Comparison of ENCODE assay signal across 10 mouse cellular contexts in genomic region chr1:54830223-54830622, GRCm38 (mm10).
A peak's percentile ranks its signal among the peaks of the same experiment; 100 is the strongest.
DNase-seq lines count a peak whose midpoint lies in the region; ATAC-seq and TF ChIP-seq lines count a peak whose summit lies in the region.
"Had no signal": no experiment of that assay in that cellular context is flagged by ENCODE, and none has a peak within 500 bp of the region (broad histone marks: within the 10 kb centered on the region; RNA-seq: fewer than 3 reads in every experiment).

No protein-coding gene starts in this region.

- no peak overlapping the region for H3K27ac ChIP-seq in liver, embryonic 13.5 days
- H3K27ac ChIP-seq in liver, embryonic 12.5 days = no peak overlapping the region
- H3K27ac ChIP-seq in kidney, postnatal 0 days = no peak overlapping the region
- no peak overlapping the region for H3K27ac ChIP-seq in intestine, embryonic 16.5 days (ENCODE audit: low read length)
- H3K27ac ChIP-seq in midbrain, embryonic 16.5 days (ENCODE audit: low read length) = no peak overlapping the region

- H3K9me3 ChIP-seq in liver, embryonic 13.5 days (replicated peaks) = no peaks in the 10 kb centered on the region
- no peaks in the 10 kb centered on the region for H3K9me3 ChIP-seq in liver, embryonic 12.5 days (replicated peaks)
- no peaks in the 10 kb centered on the region for H3K9me3 ChIP-seq in kidney, postnatal 0 days (replicated peaks; ENCODE audit: low read length)
- H3K9me3 ChIP-seq in intestine, embryonic 16.5 days (ENCODE audit: control insufficient read depth, low read length) = no peaks in the 10 kb centered on the region
- H3K9me3 ChIP-seq in midbrain, embryonic 16.5 days (replicated peaks; ENCODE audit: control insufficient read depth, low read length, poor library complexity, severe bottlenecking) = no peaks in the 10 kb centered on the region
- H3K9me3 ChIP-seq: G1E had no signal

- H3K4me1 ChIP-seq in liver, embryonic 13.5 days (replicated peaks) = peaks cover 29% of the 10 kb centered on the region
- peaks cover 9% of the 10 kb centered on the region; the same call in 1 of the 2 replicates for H3K4me1 ChIP-seq in liver, embryonic 12.5 days
- H3K4me1 ChIP-seq in kidney, postnatal 0 days (replicated peaks; ENCODE audit: insufficient read depth, low read length) = peaks cover 9% of the 10 kb centered on the region
- H3K4me1 ChIP-seq in intestine, embryonic 16.5 days (ENCODE audit: control insufficient read depth, insufficient read depth, low read length) = 0 out of 2 replicates have a peak, but pooled peaks cover 5% of the 10 kb centered on the region
- no peaks in the 10 kb centered on the region for H3K4me1 ChIP-seq in midbrain, embryonic 16.5 days (ENCODE audit: control insufficient read depth, insufficient read depth, low read length)

- no peaks in the 10 kb centered on the region for H3K27me3 ChIP-seq in liver, embryonic 13.5 days
- no peaks in the 10 kb centered on the region for H3K27me3 ChIP-seq in liver, embryonic 12.5 days (replicated peaks)
- H3K27me3 ChIP-seq in kidney, postnatal 0 days (ENCODE audit: insufficient read depth, low read length) = no peaks in the 10 kb centered on the region
- no peaks in the 10 kb centered on the region for H3K27me3 ChIP-seq in intestine, embryonic 16.5 days (replicated peaks; ENCODE audit: control insufficient read depth, insufficient read depth, low read length)
- H3K27me3 ChIP-seq in midbrain, embryonic 16.5 days (ENCODE audit: control insufficient read depth, insufficient read depth, low read depth, low read length) = no peaks in the 10 kb centered on the region

- H3K36me3 ChIP-seq in liver, embryonic 13.5 days = no peaks in the 10 kb centered on the region
- H3K36me3 ChIP-seq in liver, embryonic 12.5 days = no peaks in the 10 kb centered on the region
- H3K36me3 ChIP-seq in kidney, postnatal 0 days (ENCODE audit: insufficient read depth, low read length) = no peaks in the 10 kb centered on the region
- H3K36me3 ChIP-seq in intestine, embryonic 16.5 days (ENCODE audit: control insufficient read depth, insufficient read depth, low read length) = no peaks in the 10 kb centered on the region
- no peaks in the 10 kb centered on the region for H3K36me3 ChIP-seq in midbrain, embryonic 16.5 days (ENCODE audit: control insufficient read depth, insufficient read depth, low read length)
- H3K36me3 ChIP-seq: G1E had no signal

- DNase-seq in liver, embryonic 13.5 days = no peak
- DNase-seq in gonadal fat pad, adult 2 months (ENCODE audit: low read depth) = peak; percentile 84
- no peak for DNase-seq in kidney, postnatal 0 days (ENCODE audit: low spot score)
- DNase-seq in skeletal muscle tissue, adult 2 months (ENCODE audit: low read depth, low spot score) = peak; percentile 77
- DNase-seq in thymus, postnatal 10 days (ENCODE audit: low spot score in 2 of 2) = no peak

- WGBS in liver, embryonic 13.5 days (ENCODE audit: insufficient replicate concordance) = 55% methylated on average over 6 of the region's 6 CpGs
- WGBS in liver, embryonic 12.5 days (ENCODE audit: insufficient replicate concordance) = 68% methylated on average over 6 of the region's 6 CpGs
- WGBS in kidney, postnatal 0 days = 41% methylated on average over 6 of the region's 6 CpGs
- WGBS in intestine, embryonic 16.5 days = 66% methylated on average over 6 of the region's 6 CpGs
- WGBS in midbrain, embryonic 16.5 days = 57% methylated on average over 6 of the region's 6 CpGs

- H3K4me2 ChIP-seq in liver, embryonic 13.5 days = no peak overlapping the region
- H3K4me2 ChIP-seq in liver, embryonic 12.5 days = no peak overlapping the region
- no peak overlapping the region for H3K4me2 ChIP-seq in kidney, postnatal 0 days (ENCODE audit: low read length)
- no peak overlapping the region for H3K4me2 ChIP-seq in intestine, embryonic 16.5 days (ENCODE audit: low read depth, low read length)
- H3K4me2 ChIP-seq in midbrain, embryonic 16.5 days (ENCODE audit: low read length) = no peak overlapping the region

- H3K9ac ChIP-seq in liver, embryonic 13.5 days = no peak overlapping the region
- H3K9ac ChIP-seq in liver, embryonic 12.5 days = no peak overlapping the region
- H3K9ac ChIP-seq in kidney, postnatal 0 days (ENCODE audit: low read depth, low read length) = no peak overlapping the region
- no peak overlapping the region for H3K9ac ChIP-seq in intestine, embryonic 16.5 days (ENCODE audit: low read depth, low read length)
- H3K9ac ChIP-seq in midbrain, embryonic 16.5 days (ENCODE audit: low read depth, low read length) = no peak overlapping the region

- 0 out of 2 replicates have a peak, but pooled peaks have one; percentile 19 for ATAC-seq in liver, embryonic 13.5 days (ENCODE audit: low read depth)
- no peak for ATAC-seq in liver, embryonic 12.5 days
- peak; percentile 44; the same call in 1 of the 2 replicates for ATAC-seq in kidney, postnatal 0 days (replicated peaks; ENCODE audit: low FRiP score, low read depth)
- no peak for ATAC-seq in intestine, embryonic 16.5 days
- no peak for ATAC-seq in midbrain, embryonic 16.5 days
- ATAC-seq: inflammation-experienced regulatory T-cells, adult 6 months had no signal

- H3K4me3 ChIP-seq in liver, embryonic 13.5 days (replicated peaks) = no peak overlapping the region
- H3K4me3 ChIP-seq in liver, embryonic 12.5 days = no peak overlapping the region
- H3K4me3 ChIP-seq in kidney, postnatal 0 days (replicated peaks; ENCODE audit: low read depth, low read length) = no peak overlapping the region
- no peak overlapping the region for H3K4me3 ChIP-seq in intestine, embryonic 16.5 days (ENCODE audit: low read length)
- no peak overlapping the region for H3K4me3 ChIP-seq in midbrain, embryonic 16.5 days (ENCODE audit: low read depth, low read length)

- no peak for TF ChIP-seq CTCF in kidney, postnatal 0 days (IDR thresholded peaks at IDR 0.05; ENCODE audit: low read depth)

Comparison
In these comparisons a context has a peak if more than half of its experiments do, and no peak if none do; other contexts are left out.
1. ATAC-seq: peak in liver, embryonic 13.5 days (single experiment) and kidney, postnatal 0 days (single experiment); none in liver, embryonic 12.5 days (single experiment), intestine, embryonic 16.5 days (single experiment) and midbrain, embryonic 16.5 days (single experiment).
2. DNase-seq: peak in gonadal fat pad, adult 2 months (single experiment) and skeletal muscle tissue, adult 2 months (single experiment); none in liver, embryonic 13.5 days (single experiment), kidney, postnatal 0 days (single experiment) and thymus, postnatal 10 days (0 of 2).